Mouse (Mus musculus): Measurements from ENCODE around the gene Tulp4.
A peak's percentile ranks its signal among the peaks of the same experiment; 100 is the strongest.

Tulp4 gene

DNA sequence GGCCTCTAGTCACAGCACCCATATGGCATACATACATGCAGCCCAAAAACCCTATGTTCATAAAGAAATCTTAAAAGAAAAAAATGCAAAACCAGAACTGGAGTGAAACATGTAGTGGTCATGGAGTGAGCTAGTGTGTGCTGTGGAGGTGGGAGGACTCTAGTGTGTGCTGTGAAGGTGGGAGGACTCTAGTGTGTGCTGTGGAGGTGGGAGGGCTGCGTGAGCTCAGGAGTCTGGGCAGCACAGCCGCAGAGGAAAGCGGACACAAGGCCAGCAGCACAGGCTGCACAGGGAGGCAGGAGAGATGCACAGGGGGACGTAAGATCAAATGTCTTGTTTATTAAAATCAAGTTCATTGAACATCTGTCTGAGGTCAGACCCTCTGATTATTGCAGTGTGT lies 17.5 kb downstream of the Tulp4 start:
- no peak for DNase-seq (ENCODE audit: low spot score in 2 of 2)

DNA sequence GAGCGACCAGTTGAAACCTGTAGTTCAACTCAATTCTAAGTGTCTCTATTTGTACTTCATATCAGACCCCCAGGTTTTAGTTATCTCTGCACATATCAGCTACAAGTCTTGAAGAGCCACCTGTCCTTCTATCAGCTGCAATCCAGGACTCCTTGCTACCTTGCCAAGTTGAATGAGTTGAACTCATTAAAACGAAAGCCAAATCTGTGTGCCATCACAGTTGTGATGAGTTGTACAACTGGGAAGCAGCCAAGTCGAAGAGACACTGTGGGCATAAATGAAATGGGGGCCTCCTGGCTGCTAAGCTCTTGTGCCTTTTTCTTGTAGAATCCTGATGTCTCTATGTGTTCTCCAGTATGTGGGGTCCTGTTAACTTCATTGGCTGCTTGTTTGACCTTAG lies 19.2 kb downstream of the Tulp4 start:
- DNase-seq (ENCODE audit: low spot score in 2 of 2), result no peak

DNA sequence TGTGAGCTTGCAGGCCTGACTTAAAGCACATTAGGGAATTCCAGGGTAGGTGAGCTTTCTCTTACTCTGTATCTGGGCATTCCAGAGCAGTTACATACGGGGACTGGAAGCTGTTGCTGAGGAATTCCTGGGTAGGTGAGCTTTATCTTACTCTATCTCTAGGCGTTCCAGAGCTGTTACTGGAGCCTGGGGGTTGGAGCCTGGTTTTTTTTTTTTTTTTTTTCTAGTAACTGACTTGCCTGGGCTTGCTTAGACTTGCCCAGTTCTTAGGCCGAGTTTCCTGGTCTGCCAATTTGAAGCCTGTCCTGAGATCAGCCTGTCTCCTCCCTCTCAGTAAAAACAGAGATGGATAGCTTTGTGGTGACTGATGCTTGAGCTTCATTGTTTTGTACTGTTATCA lies 21.8 kb downstream of the Tulp4 start:
- DNase-seq (ENCODE audit: low spot score in 2 of 2), result no peak

DNA sequence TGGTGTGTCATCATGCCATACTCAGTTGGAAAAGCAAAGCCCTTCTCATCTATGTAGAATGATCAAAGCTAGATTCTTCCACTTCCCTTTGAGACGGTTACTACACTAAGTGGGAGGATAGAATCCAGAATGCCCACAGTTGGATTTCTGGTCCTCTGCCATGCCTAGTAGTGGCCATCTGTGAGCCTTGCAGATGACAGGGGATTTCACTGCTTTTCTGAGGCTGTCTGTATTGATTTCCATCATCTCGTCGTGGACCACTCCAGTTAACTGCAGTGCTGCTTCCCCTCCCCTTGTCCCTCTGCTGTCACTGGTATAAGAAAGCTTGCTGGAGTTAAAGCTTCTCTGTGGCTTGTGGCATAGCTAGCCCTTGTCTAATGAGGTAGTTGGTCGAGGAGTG lies 23.1 kb downstream of the Tulp4 start:
- DNase-seq (ENCODE audit: low spot score in 2 of 2), result no peak

DNA sequence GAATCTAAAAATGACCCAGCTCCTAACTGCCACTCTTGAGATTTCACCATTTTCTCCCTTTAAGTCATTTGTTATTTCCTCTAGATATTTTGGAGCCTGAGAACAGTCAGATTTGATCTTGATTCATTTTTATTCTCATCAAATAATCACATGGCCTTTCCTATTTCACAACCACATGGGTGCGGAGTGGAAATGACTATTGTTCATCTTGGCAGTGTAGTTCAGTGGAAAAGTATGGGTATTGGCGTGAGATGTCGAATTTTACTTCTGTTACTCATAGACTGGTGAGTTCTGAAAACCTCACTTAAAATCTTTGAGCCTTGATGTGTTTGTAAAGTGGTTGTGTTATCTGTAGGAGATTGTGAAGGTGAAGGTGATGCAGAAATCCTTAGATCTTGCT lies 24.8 kb downstream of the Tulp4 start:
- DNase-seq (ENCODE audit: low spot score in 2 of 2), result no peak

DNA sequence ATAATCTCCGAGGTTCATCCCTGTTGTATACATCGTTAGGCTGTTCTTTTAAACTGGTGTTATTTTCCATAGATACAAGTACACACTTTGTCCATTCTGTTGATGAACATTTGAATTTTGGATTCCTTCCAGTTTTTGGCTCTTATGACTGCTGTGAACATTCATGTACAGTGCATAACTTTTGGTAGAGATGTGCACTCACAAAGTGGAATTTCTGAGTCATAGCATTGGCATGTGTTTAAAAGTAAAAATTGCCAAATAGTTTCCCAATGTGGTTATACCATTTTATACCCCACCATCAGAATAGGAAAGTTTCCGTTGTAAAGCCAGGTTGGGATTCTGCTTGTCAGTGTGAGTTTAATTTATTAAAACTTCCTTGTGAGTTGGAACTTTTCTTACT lies 34.6 kb downstream of the Tulp4 start:
- DNase-seq (ENCODE audit: low spot score in 2 of 2), result no peak

DNA sequence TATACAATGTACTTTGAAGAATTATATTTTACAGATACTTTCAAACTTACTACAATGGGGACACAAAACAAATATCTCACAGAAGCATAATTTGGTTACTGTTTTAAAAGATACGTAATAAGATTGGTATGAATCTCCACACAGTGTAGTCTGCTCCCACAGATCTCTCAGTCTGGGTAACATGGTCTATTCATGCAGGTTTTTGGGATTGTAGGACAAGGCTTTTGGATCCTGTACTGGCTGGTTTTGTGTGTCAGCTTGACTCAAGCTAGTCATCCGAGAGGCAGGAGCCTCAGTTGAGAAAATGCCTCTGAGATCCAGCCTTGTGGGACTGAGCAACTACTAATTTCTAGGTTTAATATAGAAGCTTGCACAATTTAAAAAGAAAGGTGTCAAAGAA lies 35.1 kb downstream of the Tulp4 start:
- DNase-seq (ENCODE audit: low spot score in 2 of 2), result no peak

DNA sequence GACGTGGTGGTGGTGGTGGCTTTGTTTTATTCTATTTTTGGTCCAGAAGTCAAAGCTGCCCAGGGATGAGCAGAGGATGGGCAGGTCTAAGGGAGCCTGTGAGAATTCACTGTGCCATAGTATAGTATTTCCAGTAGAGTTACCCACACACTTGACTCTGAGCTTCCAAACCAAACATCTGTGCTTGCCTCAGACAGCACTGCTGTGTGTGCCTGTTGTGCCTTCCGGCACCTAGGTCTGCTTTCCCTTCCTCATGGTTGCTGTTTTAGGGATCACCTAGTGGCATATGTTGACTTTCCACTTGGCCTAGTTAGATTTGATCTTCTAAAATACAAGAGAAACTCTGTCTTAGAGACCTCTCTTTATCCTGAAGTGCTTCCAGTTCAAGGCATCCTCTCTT lies 39.0 kb downstream of the Tulp4 start:
- no peak for DNase-seq (ENCODE audit: low spot score in 2 of 2)

DNA sequence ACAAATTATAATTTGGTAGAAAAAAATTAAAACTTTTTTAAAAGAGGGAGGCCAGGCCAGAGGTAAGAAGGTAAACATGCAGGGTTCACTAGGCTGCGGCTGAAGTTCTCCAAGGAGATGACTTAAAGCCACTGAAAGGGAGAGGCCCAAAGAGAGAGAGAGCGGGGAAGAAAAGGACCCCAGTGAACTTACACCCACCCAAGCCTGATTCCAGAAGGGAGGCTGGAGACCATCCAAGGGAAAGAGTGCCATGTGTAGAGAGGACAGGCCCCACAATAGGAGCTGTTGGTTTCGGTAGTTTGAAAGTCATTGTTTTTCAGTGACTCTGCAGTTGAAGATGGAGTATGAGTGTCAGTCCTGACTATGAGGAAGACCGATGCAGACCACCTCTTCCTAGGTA lies 46.7 kb downstream of the Tulp4 start:
- no peak for DNase-seq (ENCODE audit: low spot score in 2 of 2)

DNA sequence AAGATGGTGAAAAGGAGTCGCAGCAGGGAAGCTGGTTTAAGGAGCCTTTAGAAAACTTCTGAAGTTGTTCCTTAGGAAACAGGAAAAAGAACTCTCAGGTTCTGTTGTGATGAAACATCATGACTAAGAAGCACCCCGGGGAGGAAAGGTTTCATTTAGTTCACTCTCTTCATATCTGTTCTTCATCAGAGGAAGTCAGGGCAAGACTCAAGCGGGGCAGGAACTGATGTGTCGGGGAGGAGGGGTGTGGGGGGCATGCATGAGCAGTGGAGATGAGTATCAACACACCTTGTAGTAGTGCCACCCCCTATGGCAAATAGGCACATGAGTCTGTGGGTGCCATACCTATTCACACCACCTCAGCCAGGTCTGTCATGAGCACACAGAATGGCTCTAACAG lies 47.3 kb downstream of the Tulp4 start:
- DNase-seq (ENCODE audit: low spot score in 2 of 2), result no peak

DNA sequence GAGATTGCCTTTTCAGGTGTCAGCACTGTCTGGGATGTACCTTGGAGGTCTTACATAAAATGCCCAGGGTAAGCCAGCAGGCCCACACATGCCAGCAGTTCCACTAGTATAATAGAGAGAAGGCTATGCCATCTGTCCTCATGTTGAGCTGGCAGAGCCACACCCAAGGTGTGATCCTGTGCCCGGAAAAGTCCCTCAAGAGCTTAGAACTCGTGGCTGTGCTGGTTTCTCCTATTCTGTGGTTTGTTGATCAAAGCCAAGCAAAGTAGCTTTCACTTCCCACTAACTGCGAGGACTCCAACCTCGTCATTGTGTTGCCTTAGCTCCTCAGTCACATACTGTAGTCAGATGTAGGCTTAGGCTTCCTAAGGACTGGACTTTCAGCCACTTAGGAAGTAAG lies 48.1 kb downstream of the Tulp4 start:
- DNase-seq (ENCODE audit: low spot score in 2 of 2), result no peak

DNA sequence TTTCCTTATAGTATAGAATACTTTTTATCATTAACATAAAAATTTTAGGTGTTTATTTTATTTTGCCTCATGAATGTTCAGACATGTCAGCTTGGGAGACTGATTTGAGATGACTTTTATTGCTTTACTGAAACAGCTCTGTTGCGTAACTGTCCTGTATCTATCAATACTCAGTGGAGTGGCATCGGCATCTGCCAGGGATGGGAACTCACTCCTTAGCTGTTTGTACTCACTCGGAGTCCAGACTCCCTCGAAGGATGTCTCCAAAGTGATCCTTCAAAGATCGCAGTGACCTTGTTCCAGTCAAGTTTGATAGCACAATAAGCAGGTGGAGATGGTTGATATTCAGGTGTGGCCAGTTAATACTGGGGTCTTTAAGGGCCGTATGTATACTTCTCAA lies 54.3 kb downstream of the Tulp4 start:
- no peak for DNase-seq (ENCODE audit: low spot score in 2 of 2)

DNA sequence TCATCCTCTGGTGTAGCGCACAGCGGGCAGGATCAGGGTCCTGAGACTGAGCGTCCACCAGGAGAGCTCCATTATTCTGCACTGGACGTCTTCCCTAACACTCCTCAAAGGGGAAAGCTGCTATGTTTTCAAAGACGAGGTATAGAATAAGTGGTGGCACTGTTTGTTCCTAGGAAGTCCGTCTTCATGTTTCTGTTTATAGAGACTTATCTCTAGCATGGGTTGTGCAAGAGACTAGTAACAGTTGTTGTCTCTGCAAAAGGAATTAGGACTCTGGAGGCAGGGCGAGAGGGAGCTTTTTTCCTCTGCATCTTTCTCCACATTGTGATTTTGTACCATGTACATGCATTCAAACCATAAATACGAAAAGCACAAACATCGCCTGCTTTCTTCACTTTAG lies 55.7 kb downstream of the Tulp4 start:
- DNase-seq (ENCODE audit: low spot score in 2 of 2), result no peak

DNA sequence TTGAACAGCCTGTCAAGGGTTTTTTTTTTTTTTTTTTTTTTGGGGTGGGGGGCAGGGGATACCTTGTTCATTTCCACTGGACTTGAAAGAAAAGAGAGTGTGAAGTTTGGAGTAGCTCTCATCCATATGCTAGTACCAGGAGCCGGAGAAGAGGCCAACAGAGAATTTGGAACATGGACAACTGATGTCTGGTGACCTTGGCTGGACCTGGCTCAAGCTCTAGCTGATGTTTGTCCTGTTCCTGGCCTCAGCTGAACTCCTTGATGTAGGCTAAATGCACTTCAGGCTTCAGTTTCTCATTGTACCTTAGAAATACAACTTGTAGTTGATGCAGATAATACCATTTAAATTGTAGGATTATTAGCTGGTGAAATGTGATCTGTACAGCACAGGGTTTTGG lies 56.5 kb downstream of the Tulp4 start:
- no peak for DNase-seq (ENCODE audit: low spot score in 2 of 2)

DNA sequence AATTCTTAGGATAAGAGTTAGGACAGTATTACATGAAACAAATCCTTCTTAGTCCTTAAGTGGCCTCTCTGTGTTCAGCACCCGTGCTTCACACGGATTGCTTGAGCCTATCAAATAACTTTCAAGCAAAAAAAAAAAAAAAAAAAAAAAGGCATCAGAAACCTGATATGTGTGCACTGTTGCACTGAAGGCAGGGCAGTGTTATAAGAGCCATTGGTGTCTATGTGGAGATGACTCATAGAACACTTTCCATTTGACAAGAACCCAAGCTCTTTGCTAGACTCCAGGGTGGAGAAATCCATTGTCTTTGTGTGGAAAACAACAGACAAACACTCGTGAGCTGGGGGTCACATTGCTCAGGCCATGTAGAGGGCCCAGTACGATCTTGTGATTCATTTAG lies 58.7 kb downstream of the Tulp4 start:
- DNase-seq (ENCODE audit: low spot score in 2 of 2), result no peak

DNA sequence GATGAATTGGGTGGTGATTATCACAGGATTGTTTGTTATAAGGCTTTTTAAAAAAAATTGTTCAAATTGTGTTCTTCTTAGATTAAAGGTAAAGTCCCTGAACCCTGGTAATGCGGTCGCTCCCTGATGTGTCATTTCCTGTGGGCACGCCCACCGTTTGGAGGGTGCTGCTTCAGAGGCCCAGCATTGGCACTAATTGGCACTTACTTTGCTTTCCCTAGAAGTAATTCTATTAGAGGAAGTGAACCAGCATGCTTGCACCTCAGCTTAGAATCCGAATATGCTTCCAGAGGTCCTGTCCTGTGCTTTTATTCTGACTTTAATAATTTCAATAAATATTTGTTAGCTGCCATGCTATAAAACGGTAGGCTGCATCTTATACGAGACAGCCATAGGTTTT lies 66.2 kb downstream of the Tulp4 start:
- DNase-seq (ENCODE audit: low spot score in 2 of 2), result peak in 1 of 2 experiments; percentile 4

DNA sequence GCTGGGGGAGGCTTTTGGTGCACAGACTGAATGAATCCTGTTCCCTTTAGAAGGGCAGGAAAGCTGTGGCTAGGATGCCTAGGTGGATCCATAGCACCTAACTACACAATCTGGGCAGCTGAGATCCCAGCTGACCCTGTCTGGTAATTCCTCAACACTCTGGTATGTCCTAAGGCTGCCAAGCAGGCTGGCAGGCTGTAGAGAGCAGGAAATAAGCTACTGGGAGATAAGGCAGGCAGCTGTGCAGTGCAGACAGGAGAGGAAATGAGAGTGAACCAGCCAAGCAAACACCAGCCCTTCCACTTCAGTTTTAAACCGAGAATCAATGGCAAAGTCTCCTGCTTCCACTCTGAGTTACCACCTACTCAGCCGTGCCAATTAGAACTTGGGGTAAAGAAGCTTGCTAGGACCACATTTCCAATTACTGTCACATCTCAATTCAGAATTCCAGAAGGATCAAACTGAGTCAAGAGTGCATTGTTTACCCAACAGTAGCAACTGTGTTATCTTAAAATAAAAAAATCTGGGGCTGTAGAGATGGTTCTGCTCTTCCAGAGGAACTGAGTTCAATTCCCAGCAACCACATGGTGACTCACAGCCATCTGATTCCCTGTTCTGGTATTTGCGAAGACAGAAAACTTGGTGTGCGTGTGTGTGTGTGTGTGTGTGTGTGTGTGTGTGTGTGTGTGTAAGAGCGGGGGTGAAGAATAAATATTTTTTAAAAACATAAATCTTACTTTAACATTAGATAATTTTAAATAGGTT lies 66.9 kb downstream of the Tulp4 start:
- DNase-seq (ENCODE audit: low spot score in 2 of 2), result no peak

DNA sequence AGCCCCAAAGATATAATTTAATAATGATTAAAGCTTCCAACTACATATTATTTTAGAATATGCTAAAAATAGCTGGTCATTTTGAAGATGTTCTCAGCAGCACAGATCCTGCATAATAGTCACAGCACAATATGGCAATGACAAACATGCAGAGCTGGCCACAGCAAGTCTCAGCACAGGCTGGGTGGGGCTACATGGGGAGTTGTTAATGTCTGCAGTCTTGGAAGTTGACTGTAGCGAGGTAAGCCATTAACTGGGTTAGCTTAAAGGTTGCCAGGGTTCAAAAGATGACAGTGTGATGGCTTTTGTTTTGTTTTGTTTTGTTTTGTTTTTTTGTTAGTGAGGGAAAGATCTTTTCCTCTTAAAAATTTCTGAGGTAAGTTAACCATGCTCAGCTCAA lies 68.3 kb downstream of the Tulp4 start:
- DNase-seq (ENCODE audit: low spot score in 2 of 2), result no peak

DNA sequence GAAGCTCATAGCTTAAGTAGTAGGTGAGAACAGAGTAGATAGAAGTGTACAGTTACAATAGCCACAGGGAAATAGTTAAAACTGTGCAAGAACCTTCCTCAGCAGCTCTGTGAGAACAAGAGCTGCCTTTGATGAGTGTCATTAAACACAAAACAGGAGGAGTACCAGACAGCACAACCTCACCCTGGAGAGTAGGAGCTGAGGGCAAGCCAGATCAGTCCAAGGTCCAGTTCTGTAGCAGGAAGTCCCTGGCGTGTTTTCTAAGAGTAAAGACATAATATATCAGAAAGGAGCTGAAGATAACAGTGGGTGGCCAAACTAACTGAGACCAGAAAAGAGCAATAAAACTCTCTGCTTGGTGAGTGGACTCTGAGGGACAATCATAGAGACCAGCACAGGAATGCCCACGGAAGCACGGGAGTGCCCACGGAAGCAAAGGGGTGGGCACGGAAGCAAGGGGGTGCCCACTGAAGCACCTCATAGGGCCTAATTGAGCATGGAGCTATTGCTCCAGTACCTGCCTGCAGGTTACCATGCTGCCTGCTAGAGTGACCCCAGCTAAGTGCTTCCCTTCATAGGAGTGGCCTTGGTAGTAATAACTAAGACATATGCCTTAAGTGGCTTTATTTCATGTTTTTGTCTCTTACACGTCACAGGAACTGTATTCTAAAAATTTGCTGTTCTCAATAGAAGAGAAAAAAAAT lies 72.5 kb downstream of the Tulp4 start:
- DNase-seq (ENCODE audit: low spot score in 2 of 2), result no peak

DNA sequence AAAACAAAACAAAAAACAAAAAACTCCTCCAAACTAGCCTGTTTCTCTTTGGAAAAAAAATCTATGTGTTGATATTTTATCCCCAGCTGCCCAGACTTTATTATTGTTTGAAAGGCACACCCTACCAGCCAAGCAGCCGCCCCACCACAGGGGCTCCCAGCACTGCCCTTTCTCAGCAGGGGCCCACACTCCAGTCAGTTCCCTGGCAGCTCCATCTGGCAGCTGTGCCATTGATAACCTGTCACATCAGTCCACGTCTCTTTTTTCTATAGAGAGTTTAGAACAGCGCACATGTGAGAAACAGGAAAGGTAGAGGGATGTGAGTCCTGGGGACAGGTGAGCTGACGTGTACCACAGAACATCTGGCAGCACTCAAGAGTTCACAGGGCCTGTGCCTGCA lies 73.2 kb downstream of the Tulp4 start:
- DNase-seq (ENCODE audit: low spot score in 2 of 2), result no peak

DNA sequence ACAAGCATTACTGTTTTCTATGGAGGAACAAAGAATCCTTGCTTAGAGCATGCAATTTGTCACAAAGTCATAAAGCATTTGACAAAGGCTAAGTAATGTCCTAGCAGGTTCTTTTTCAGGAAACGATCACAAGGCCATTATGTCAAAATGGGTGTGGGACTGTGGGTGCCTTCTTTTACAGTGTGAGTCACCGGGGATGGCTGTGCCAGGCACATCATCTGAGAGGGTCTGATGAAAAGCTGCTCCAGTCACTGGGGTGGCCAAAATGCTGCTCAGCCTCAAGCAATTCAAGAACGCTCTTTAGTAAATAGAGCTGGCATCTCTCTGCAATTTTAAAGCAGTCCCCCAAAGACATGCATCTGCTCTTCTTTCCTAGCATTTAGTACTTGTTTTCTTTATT lies 74.2 kb downstream of the Tulp4 start:
- no peak for DNase-seq (ENCODE audit: low spot score in 2 of 2)

DNA sequence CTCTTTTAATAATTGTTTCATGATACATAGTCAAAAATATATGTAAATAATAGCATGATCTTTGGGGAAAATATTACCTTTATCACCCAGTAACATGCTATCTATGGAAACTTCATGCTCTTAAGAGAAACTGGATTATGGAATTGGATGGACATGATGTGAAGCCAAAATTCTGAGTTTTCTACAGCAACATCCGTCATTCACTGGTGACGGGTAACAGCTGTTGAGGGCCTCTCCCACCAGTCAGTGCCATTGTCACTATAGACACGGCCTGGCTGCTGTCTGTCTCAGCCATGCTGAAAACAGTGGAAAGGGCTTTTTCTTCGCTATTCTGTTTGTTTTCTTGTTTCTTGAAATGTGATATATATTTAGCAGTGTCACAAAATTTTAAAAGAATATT lies 76.5 kb downstream of the Tulp4 start:
- no peak for DNase-seq (ENCODE audit: low spot score in 2 of 2)

DNA sequence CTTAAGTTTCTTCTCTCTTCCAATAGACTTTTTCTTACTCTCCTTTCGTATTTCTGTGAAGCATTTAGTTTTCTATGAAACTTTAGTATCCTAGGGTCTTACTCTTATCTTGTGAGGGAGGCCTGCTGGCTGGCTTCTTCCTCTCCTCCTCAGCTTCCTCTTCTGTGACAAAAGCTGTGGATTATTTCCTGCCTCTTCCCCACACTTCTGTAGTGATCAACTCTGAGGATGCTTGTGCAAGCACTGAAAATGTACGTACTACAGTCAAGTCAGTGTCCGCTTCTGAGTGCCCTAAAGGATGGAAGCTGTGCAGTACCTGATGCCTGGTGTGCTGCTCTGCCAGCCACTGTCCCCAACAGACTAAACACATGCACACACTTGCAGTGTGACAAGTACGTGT lies 80.4 kb downstream of the Tulp4 start:
- no peak for DNase-seq (ENCODE audit: low spot score in 2 of 2)

DNA sequence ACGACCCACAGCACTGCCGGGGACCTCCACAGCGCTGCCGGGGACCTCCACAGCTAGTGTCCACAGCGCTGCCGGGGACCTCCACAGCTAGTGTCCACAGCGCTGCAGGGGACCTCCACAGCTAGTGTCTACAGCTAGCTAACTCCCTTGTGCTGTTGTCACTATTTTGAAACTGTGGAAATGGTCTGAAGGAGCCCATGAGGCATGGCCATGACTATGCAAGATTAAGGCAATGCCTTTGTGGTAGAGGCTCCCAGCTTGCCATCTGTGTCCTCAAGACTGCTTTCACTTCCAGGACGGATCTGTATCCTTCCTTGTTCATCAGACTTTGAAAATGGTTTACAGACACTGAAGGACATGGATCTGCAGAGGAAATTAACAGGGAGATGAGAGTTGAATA lies 80.9 kb downstream of the Tulp4 start:
- DNase-seq (ENCODE audit: low spot score in 2 of 2), result no peak
